Mouse (Mus musculus) stomach, postnatal 0 days (tissue): ENCODE data around the gene Palld.

Experiments used
- CTCF ChIP-seq: IDR thresholded peaks from 2 replicates; pipeline ENCODE4 v1.5.1; 2016; ENCODE audit warnings: antibody characterized with exemption, low read depth, mild to moderate bottlenecking, moderate library complexity
- EP300 ChIP-seq: optimal IDR thresholded peaks from 2 replicates; pipeline ENCODE3; 2016; ENCODE audit warnings: antibody characterized with exemption

DNA sequence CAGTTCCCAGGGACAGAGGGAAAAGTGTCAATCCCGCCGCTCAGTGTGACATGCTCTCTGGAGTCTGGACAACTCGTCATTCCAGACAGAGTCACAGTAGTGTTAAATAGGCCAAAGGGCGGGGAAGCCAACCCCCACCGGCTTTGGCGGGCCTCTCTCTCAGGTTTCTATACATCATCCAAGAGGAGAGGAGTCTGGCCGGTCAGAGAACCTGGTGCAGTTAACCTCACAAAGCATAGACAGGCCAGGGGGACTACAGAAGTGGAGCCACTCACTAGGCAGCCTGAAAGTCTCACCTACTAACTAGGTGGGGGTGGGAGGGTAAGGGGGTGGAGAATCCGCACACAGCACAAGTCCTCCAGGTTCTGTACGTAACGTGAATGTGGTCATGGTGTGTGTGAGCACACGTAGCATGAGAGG is 312.5 kb downstream of the Palld start:
- TF ChIP-seq EP300 (no peak), CTCF (no peak)
